ENCODE assay signal across 9 mouse cellular contexts in the genomic region with DNA sequence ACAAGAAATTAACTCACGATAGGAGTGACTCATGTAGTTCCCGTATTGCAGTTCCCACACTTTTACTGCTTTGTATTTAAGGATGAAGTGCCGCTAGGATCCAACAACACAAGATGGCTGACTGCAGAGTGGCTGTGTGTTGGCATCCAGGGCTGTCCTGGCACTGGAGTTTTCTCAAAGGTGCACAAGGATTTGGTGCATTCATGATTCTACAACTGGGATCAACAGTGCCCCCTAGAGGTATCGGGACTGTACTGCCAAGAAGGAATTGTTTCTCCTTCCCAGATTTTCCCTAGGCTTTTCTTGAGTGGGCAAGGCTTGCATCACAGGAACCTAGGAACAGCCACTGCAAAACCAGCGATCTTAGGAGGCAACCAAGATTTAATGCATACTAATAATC.
A peak's percentile ranks its signal among the peaks of the same experiment; 100 is the strongest.
DNase-seq lines count a peak whose midpoint lies in the region; TF ChIP-seq lines count a peak whose summit lies in the region.
"Had no signal": no experiment of that assay in that cellular context is flagged by ENCODE, and none has a peak within 500 bp of the region (broad histone marks: within the 10 kb centered on the region; RNA-seq: fewer than 3 reads in every experiment).

No protein-coding gene starts in this region.

- H3K27me3 ChIP-seq in cerebellum, adult 2 months (ENCODE audit: control insufficient read depth, insufficient read depth, low read length): no peaks in the 10 kb centered on the region
- H3K27me3 ChIP-seq: hindbrain, embryonic 15.5 days had no signal

- peak; percentile 24; the same call in 1 of the 2 replicates for TF ChIP-seq CTCF in cerebellum, adult 2 months (IDR thresholded peaks at IDR 0.05; ENCODE audit: borderline replicate concordance, insufficient read depth, low read depth, low read length)

- no peak overlapping the region for H3K27ac ChIP-seq in cerebellum, adult 2 months (ENCODE audit: insufficient read depth, low read length)
- H3K27ac ChIP-seq: hindbrain, embryonic 15.5 days had no signal

- no peak for TF ChIP-seq POLR2A in cerebellum, adult 2 months (IDR thresholded peaks at IDR 0.05; ENCODE audit: borderline replicate concordance, insufficient read depth, low read length)

- H3K4me1 ChIP-seq in cerebellum, adult 2 months (ENCODE audit: control insufficient read depth, insufficient read depth, low read length): no peaks in the 10 kb centered on the region
- H3K4me1 ChIP-seq: hindbrain, embryonic 15.5 days had no signal

- no peak overlapping the region for H3K4me3 ChIP-seq in cerebellum, adult 2 months (replicated peaks; ENCODE audit: insufficient read depth, low read depth, low read length)
- H3K4me3 ChIP-seq: hindbrain, embryonic 15.5 days had no signal

- DNase-seq in cerebellum, adult 2 months: peak; percentile 16 to 18
- DNase-seq in cerebellum, adult 11 months: no peak
- peak; percentile 10 for DNase-seq in ovary, postnatal 36 days (ENCODE audit: low spot score)
- DNase-seq in ovary, postnatal 10 days (ENCODE audit: low spot score): no peak
- peak; percentile 67 for DNase-seq in embryo, embryonic 11 days
- peak; percentile 19 to 65 for DNase-seq in kidney, postnatal 36 days
- peak; percentile 54 for DNase-seq in lung, postnatal 10 days
- peak; percentile 13 for DNase-seq in yolk sac, embryonic 10.5 days (ENCODE audit: low spot score)

- WGBS in cerebellum, adult 2 months: 51% methylated on average over 5 of the region's 5 CpGs

Comparison
In these comparisons a context has a peak if more than half of its experiments do, and no peak if none do; other contexts are left out.
1. DNase-seq: peak in cerebellum, adult 2 months (2 of 2), ovary, postnatal 36 days (single experiment), embryo, embryonic 11 days (single experiment), kidney, postnatal 36 days (2 of 2), lung, postnatal 10 days (single experiment) and yolk sac, embryonic 10.5 days (single experiment); none in cerebellum, adult 11 months (single experiment) and ovary, postnatal 10 days (single experiment).